Mouse (Mus musculus) thymus, postnatal 0 days (tissue): ENCODE measurements around the gene Rbm20. TPM values are rescaled to one million over a fixed set of nuclear protein-coding genes. Genes with fewer than 3 reads are reported as not detected.

Experiments
- DNase-seq: peaks from one replicate; pipeline ENCODE4 v3.0.0-alpha.2; 2015; ENCODE audit warnings: low spot score
- polyA plus RNA-seq: library from polyadenylated mRNA; unstranded; fragments of >200 nt; fragmentation: Nextera tagmentation; extraction: Ambion mirVana; gene quantifications from 2 replicates; pipeline ENCODE4 v1.2.1, GENCODE M21; 2015

The Rbm20 gene
- polyA plus RNA-seq, 1 experiment from 2014 or later, result 1.8 TPM

GRCm38 (mm10) chr19:53870568-53870967 is 193.5 kb downstream of the Rbm20 start:
- no peak for DNase-seq

DNA sequence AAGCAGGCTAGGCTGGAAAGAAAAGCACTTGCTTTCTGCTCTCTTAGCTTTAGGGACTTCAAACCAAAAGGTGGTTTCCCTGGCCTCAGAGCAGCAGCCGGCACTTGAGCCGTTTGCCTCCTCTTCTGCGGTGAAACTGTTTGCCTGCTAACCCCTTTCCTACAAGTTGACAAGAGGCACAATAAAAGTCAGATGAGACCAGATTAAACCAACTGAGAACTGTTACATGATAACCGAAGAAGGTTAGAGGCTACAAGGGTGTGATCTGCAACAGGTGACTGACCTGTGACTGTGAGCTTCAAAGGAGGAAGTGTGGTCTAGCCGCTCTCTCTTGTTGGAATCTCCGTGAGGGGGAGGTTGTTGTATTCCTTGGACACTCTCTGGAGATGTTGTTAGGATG is 194.4 kb downstream of the Rbm20 start:
- DNase-seq, result no peak

DNA sequence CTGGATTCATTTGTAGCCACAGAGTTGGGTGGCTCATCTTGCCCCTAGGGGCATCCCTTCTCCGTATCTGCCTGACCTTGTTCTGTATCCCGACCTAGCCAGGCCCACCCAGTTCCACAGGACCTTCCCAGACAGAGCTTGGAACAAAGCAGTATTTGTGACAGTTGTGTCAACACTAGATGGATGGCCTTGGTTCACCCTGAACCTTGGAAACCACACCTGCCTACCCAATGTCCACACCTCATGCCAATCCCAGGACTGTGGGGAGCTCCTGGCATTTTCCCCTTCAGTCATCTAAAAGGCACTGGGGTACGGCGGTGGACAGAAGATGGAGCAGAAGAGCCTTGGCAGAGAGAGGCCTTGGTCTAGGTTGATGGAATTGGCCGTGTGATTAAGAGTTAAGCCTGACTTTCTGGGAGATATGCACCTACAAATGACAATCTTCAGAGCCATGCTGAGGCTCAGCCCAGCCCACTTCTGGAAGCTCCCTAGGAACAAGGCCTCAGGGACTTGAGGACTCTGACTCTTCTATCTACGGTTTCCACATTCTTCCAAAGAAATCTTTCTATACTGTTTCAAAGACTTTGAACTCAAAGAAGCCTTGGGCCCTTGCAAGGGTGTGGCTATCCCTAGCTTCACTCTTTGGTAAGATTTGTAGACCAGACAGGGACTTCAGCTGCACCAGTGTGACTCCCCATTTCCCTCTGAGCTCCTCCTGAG is 196.0 kb downstream of the Rbm20 start:
- no peak for DNase-seq

DNA sequence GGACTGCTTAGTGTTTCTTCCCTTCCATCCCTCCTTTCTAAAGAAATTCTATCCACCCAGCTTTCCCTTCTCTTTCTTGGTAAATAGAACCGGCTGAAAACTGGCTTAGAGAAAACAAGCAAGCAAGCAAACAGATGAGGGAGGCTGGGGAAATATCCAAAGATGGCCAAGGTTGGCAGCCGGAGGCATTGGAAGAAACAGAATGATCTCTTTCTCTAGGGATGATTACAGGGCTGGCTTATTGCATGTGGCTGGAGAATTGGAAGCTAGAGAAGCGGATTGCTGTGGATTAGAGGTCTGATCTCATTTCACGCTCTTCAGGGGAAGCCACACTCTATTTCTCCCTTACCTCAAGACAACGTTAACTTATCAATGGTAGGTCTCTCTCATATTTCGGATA is 198.1 kb downstream of the Rbm20 start:
- no peak for DNase-seq

DNA sequence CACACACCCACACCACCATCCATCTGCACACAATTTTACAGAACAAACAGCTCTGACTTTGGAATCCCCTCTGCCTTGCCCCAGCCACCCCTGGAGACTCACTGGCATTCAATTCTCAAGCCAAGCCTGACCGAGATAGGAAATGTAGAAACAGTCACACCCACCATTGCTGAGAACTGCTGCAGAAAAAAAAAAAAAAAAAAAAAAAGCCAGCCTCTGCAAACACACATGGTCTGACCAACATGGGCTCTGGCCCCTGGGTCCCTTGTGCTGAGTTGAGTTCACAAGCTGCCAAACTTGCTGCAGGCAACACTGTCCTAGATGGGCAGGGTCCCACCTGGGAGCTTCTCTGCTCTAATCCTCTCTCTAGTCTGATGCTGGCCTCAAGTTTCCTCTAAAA is 200.7 kb downstream of the Rbm20 start:
- no peak for DNase-seq

- DNase-seq, result no peak
These were observed 203.4 kb downstream of the Rbm20 start for GRCm38 (mm10) chr19:53880460-53880859.

DNA sequence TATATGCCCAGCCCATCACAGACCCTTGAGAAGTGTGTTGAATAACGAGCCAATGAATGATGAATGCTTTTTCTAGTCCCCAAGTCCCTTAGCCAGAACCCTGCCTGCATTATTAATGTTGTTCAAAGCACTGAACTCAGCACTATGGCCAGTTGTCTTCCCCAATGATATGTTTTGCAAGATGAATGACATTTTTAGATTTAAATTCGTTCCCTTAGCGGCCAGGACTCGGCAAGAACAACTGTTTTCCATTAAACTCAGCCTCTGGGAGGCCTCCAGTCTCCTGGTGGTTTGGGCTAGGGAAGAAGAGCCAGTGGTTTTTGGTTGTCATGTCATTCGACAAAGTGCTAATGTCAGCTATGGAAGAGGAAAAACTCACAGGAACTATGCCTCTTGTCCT is 204.7 kb downstream of the Rbm20 start:
- no peak for DNase-seq

- DNase-seq, result no peak
These were observed 208.3 kb downstream of the Rbm20 start for GRCm38 (mm10) chr19:53885450-53885849.

DNA sequence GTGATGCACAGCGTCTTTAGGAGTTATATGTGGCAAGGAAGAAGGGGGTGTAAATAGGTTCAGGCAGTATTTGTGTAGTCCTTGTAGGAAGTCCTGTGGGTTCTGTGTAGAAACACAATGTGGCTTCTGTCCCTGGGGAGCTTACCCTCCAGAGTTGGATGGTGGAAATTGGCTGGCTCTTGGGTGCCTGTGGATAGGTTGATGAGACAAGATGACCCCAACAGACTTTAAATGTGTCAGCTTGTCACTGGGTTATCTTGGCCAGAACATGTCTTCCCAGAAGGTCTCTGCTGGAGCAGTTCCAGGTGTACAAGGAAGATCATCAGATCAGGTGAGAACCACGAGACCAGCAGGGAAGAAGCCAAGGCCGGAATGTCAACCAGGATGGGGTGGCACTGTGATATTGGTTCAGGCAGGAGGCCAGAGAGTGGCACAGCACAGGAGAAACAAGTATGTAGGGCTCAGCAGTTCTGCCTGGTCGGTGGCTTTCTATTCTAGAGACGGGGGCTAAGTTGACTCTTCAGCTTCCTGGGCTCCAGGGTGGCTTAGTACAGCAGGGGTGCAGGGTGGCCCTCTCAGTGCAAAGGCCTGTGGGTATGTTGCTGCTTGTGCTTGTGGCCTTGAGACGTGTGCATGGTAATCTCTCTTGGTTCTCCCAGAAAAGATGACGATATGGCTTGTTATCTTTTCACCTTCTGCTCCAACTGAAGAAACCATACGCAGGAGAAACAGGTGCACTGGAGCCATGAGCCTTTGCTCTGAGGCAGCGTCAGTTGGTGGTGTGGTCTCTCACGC is 209.7 kb downstream of the Rbm20 start:
- DNase-seq, result peak; percentile 70

GRCm38 (mm10) chr19:53887822-53888221 is 210.7 kb downstream of the Rbm20 start:
- DNase-seq, result no peak

- DNase-seq, result peak; percentile 52
These were observed 211.2 kb downstream of the Rbm20 start for GRCm38 (mm10) chr19:53888331-53888730.

- DNase-seq, result peak; percentile 41
These were observed 212.4 kb downstream of the Rbm20 start for GRCm38 (mm10) chr19:53889555-53889954.

GRCm38 (mm10) chr19:53890274-53890673 is 213.2 kb downstream of the Rbm20 start:
- no peak for DNase-seq

GRCm38 (mm10) chr19:53890781-53891251 is 213.7 kb downstream of the Rbm20 start:
- peak; percentile 91 for DNase-seq

DNA sequence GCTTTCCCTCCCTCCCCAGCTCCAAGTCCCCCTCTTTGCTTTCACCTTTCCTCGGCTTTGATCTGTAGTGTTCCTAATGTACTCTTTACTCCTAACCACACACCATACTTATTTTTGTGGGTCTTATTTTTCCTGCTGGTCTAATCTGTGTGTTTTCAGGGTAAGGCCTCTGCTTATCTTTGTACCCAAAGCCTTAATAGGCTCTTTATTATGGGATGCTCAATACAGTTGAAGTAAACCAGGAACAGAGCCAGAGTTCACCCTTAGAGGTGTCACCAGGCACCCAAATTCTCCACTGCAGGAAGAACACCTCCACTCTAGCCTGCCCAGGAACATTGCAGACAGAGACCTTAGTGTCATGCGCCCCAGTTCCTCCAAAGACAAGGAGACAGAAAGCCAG is 214.5 kb downstream of the Rbm20 start:
- DNase-seq, result no peak

- DNase-seq, result peak; percentile 55
These were observed 215.0 kb downstream of the Rbm20 start, which contains the start of gene Pdcd4 for GRCm38 (mm10) chr19:53892061-53892460. Pdcd4 (plus strand) TSS chr19:53892231.

GRCm38 (mm10) chr19:53892838-53893359 is 215.8 kb downstream of the Rbm20 start:
- DNase-seq, result peak; percentile 49

- peak; percentile 84 for DNase-seq
These were observed 216.6 kb downstream of the Rbm20 start for GRCm38 (mm10) chr19:53893711-53894171.

DNA sequence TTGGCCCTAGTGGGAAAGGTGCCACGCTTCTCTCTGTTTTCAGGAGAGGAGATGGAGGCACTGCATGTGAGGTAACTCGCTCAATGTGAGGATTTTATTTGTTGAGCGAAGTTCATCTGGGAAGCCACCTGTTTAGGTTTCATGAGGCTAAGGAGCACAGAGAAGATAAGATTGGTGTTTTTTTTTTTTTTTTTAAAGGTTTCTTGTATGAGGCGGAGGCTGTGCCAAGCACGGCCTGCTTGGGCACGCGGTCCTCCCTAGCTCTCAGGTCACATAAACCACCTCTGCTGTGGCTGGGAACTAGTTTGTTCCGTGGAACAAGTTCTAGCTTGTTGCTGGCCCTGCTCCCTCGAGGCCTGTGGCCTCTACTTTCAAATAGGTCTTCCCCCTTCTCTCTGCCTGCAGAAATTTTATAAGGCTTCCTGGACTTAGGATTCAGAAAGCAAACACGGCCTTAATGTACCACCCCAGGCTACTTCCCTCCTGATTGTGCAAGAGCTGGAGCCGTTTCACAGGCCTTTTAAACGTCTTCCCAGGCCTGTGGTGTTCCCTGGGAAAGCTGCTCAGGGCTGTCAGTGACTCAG is 217.5 kb downstream of the Rbm20 start:
- peak; percentile 24 for DNase-seq

- no peak for DNase-seq
These were observed 220.9 kb downstream of the Rbm20 start for GRCm38 (mm10) chr19:53898046-53898445.

GRCm38 (mm10) chr19:53898498-53898897 is 221.4 kb downstream of the Rbm20 start:
- DNase-seq, result no peak
